Mouse (Mus musculus) midbrain, embryonic 14.5 days (tissue): ENCODE measurements around the gene Acoxl. TPM values are rescaled to one million over a fixed set of nuclear protein-coding genes. Genes with fewer than 3 reads are reported as not detected.

Experiments used
- ATAC-seq: fragments of 200-750 bp; cut with Nextera tagmentation; 2 replicates; pipeline ENCODE4 v1.8.0; 2017; ENCODE audit warnings: moderate number of reproducible peaks, moderate library complexity; ENCODE audit not compliant: low FRiP score, low TSS enrichment
- DNase-seq: peaks from one replicate; pipeline ENCODE4 v3.0.0-alpha.2; 2015
- H3K27ac ChIP-seq: fragments of 300-500 bp; sonication (generic); replicated peaks from 2 replicates; pipeline ENCODE4 v1.5.1; 2014; ENCODE audit warnings: mild to moderate bottlenecking, low read depth, low read length, moderate library complexity
- H3K27me3 ChIP-seq: fragments of 300-500 bp; sonication (generic); 2 replicates; pipeline ENCODE4 v1.6.1; 2014; ENCODE audit warnings: low read length, control low read depth, mixed read lengths; ENCODE audit not compliant: control insufficient read depth, insufficient read depth
- H3K36me3 ChIP-seq: fragments of 300-500 bp; sonication (generic); 2 replicates; pipeline ENCODE4 v1.6.1; 2014; ENCODE audit warnings: low read length, control low read depth; ENCODE audit not compliant: control insufficient read depth, insufficient read depth
- H3K4me1 ChIP-seq: fragments of 300-500 bp; sonication (generic); 2 replicates; pipeline ENCODE4 v1.6.1; 2014; ENCODE audit warnings: mild to moderate bottlenecking, antibody characterized with exemption, low read length, control low read depth; ENCODE audit not compliant: control insufficient read depth, insufficient read depth
- H3K4me2 ChIP-seq: fragments of 300-500 bp; sonication (generic); 2 replicates; pipeline ENCODE4 v1.6.1; 2014; ENCODE audit warnings: mild to moderate bottlenecking, low read length, moderate library complexity
- H3K4me3 ChIP-seq: fragments of 300-500 bp; sonication (generic); replicated peaks from 2 replicates; pipeline ENCODE4 v1.5.1; 2014; ENCODE audit warnings: low read depth, low read length
- H3K9ac ChIP-seq: fragments of 300-500 bp; sonication (generic); replicated peaks from 2 replicates; pipeline ENCODE4 v1.6.1; 2014; ENCODE audit warnings: mild to moderate bottlenecking, low read length, moderate library complexity
- H3K9me3 ChIP-seq: fragments of 300-500 bp; sonication (generic); 2 replicates; pipeline ENCODE4 v1.6.1; 2016; ENCODE audit warnings: low read length, control low read depth, mixed read lengths; ENCODE audit not compliant: control insufficient read depth
- WGBS: fragments of 180-500 bp; shearing (Covaris S2); extraction: QIAGEN DNeasy Blood & Tissue Kit; methylation state at CpG from one replicate; pipeline ENCODE4 v1.1.7; 2014; 5-methylcytosine and 5-hydroxymethylcytosine counted together
- polyA plus RNA-seq: library from polyadenylated mRNA; unstranded; fragments of >200 nt; fragmentation: Nextera tagmentation; extraction: Ambion mirVana; gene quantifications from 2 replicates; pipeline ENCODE4 v1.2.1, GENCODE M21; 2014

Acoxl gene
- polyA plus RNA-seq, 1 experiment from 2014 or later: 0.24 TPM

GRCm38 (mm10) chr2:127908881-127909280 lies 70.2 kb downstream of the Acoxl start:
- H3K4me3 ChIP-seq: no peak overlapping the region
- DNase-seq (no peak), ATAC-seq (no peak)
- H3K27me3 ChIP-seq: no peaks in the 10 kb centered on the region
- H3K36me3 ChIP-seq: no peaks in the 10 kb centered on the region
- WGBS: 50% methylated on average over 7 of the region's 7 CpGs
- H3K4me2 ChIP-seq: no peak overlapping the region
- H3K4me1 ChIP-seq: no peaks in the 10 kb centered on the region
- H3K9ac ChIP-seq: no peak overlapping the region
- H3K9me3 ChIP-seq: no peaks in the 10 kb centered on the region
- no peak overlapping the region for H3K27ac ChIP-seq

GRCm38 (mm10) chr2:127909790-127910189 lies 71.1 kb downstream of the Acoxl start:
- WGBS: 85% methylated on average over 4 of the region's 4 CpGs
- H3K27ac ChIP-seq: no peak overlapping the region
- ATAC-seq: no peak

DNA sequence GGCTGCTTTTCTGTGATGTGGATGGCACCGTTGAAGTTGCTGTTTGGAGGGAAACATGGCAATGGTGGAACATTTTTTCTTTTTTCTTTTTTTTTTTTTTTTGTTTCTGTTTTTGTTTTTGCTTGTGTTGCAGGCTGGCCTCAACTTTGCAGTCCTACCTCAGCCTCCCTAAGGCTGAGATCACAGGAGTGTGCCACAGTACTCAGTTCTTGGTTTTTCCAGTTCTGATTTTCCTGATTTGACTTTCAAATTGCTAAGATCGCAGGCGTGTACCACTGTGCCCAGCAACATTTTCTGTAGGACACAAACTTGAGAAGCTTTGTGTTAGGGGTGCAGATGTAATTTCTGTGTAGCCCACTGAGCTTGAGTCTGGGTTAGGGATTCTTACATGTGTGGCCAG lies 72.9 kb downstream of the Acoxl start:
- no peak for DNase-seq

More at GRCm38 (mm10) chr2:127909790-127910189, 71.1 kb downstream of the Acoxl start:
- H3K4me1 ChIP-seq: no peaks in the 10 kb centered on the region
- DNase-seq: no peak
- no peaks in the 10 kb centered on the region for H3K36me3 ChIP-seq
- H3K9ac ChIP-seq: no peak overlapping the region
- H3K27me3 ChIP-seq: no peaks in the 10 kb centered on the region
- H3K4me2 ChIP-seq: no peak overlapping the region
- H3K4me3 ChIP-seq: no peak overlapping the region
- H3K9me3 ChIP-seq: no peaks in the 10 kb centered on the region

GRCm38 (mm10) chr2:127914047-127914446 lies 75.4 kb downstream of the Acoxl start:
- H3K27ac ChIP-seq: no peak overlapping the region
- H3K9me3 ChIP-seq: no peaks in the 10 kb centered on the region
- DNase-seq: no peak
- ATAC-seq: no peak
- H3K27me3 ChIP-seq: no peaks in the 10 kb centered on the region
- H3K36me3 ChIP-seq: no peaks in the 10 kb centered on the region
- H3K4me3 ChIP-seq: no peak overlapping the region
- no peak overlapping the region for H3K9ac ChIP-seq
- no peak overlapping the region for H3K4me2 ChIP-seq
- WGBS: 88% methylated on average over 5 of the region's 5 CpGs
- no peaks in the 10 kb centered on the region for H3K4me1 ChIP-seq

More for the DNA sequence above, 72.9 kb downstream of the Acoxl start:
- no peak overlapping the region for H3K9ac ChIP-seq
- H3K4me3 ChIP-seq: no peak overlapping the region
- no peaks in the 10 kb centered on the region for H3K4me1 ChIP-seq
- H3K9me3 ChIP-seq: no peaks in the 10 kb centered on the region
- 92% methylated on average over 3 of the region's 3 CpGs for WGBS
- H3K4me2 ChIP-seq: no peak overlapping the region
- H3K27me3 ChIP-seq: no peaks in the 10 kb centered on the region
- no peak overlapping the region for H3K27ac ChIP-seq
- ATAC-seq: no peak
- no peaks in the 10 kb centered on the region for H3K36me3 ChIP-seq

- no peak for DNase-seq
Measured at GRCm38 (mm10) chr2:127916804-127917410, 78.2 kb downstream of the Acoxl start.

DNA sequence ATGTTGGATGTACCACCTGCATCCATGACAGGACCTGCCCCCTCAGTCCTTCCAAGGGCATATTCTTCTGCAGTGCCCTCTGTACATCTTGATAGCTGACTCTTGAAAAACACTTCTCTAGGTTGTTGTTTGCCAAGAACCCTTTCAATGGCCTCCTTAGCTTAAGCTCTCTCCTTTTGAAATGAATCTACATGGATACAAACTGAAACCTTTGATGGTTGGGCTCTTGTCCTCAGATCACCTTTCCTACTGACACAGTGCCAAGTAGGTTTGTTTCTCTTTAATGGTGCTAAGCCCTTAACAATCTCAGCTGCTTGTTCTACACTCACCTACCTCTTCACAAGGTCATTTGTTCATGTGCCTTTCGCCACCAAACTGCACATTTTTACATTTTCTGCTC lies 81.1 kb downstream of the Acoxl start:
- no peak overlapping the region for H3K27ac ChIP-seq
- H3K36me3 ChIP-seq: no peaks in the 10 kb centered on the region
- H3K9me3 ChIP-seq: no peaks in the 10 kb centered on the region
- no peak for DNase-seq
- no peak overlapping the region for H3K4me3 ChIP-seq
- no peak overlapping the region for H3K4me2 ChIP-seq
- 77% methylated on average over 1 of the region's 1 CpGs for WGBS
- no peaks in the 10 kb centered on the region for H3K27me3 ChIP-seq
- H3K4me1 ChIP-seq: no peaks in the 10 kb centered on the region
- no peak for ATAC-seq
- H3K9ac ChIP-seq: no peak overlapping the region

More at GRCm38 (mm10) chr2:127916804-127917410, 78.2 kb downstream of the Acoxl start:
- no peak overlapping the region for H3K4me3 ChIP-seq
- H3K36me3 ChIP-seq: no peaks in the 10 kb centered on the region
- WGBS: 75% methylated on average over 7 of the region's 7 CpGs
- no peak overlapping the region for H3K27ac ChIP-seq
- no peaks in the 10 kb centered on the region for H3K4me1 ChIP-seq
- H3K9me3 ChIP-seq: no peaks in the 10 kb centered on the region
- H3K4me2 ChIP-seq: no peak overlapping the region
- ATAC-seq: no peak
- no peak overlapping the region for H3K9ac ChIP-seq
- H3K27me3 ChIP-seq: no peaks in the 10 kb centered on the region

DNA sequence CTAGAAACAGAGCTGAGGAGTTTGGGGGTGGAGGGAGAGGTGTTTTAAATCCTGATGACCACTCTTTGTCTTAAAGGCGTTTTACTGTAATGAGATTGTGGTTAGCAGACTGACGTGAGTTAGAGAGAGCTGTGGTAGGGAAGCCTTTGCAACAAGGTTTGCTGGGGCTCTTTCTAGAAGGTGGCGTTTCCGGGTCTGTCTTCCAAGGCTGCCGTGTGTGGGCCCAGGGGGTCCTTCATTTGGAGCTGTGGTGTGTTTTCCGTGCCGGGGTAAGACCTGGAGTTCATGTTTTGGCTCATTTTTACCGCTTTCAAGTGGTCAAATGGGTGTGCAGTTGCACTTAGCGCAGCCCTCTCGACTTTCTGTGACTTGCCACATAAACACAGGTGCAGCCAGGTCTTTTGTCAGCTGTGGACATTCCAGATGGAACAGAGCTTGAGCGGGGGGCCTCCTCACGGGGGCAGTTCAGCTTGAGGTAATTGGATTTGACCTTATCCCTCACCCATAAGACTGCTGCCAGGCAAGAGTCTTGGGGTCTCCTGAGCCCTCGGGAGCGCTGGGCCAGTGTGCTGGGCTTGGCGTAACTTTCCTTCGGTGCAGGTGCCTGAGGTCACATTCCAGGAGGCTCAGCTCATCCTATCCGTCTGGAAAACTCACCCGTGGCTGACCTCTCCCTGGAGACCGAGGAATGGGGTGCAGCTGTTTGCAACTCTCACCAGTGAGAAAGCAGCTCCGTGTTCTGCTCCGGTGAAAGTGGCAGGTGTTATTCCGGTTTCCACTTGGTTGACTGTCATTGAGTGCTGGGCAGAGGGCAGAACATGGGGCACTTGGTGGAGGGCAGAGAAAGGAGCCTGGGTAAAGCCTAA lies 83.6 kb downstream of the Acoxl start:
- no peak for ATAC-seq
- DNase-seq: no peak
- Histone ChIP-seq H3K4me2 (no peak overlapping the region), H3K9ac (no peak overlapping the region), H3K27me3 (no peaks in the 10 kb centered on the region), H3K4me3 (no peak overlapping the region), H3K4me1 (0 out of 2 replicates have a peak, but pooled peaks cover 5% of the 10 kb centered on the region), H3K9me3 (no peaks in the 10 kb centered on the region), H3K27ac (no peak overlapping the region), H3K36me3 (no peaks in the 10 kb centered on the region)
- 67% methylated on average over 22 of the region's 22 CpGs for WGBS

DNA sequence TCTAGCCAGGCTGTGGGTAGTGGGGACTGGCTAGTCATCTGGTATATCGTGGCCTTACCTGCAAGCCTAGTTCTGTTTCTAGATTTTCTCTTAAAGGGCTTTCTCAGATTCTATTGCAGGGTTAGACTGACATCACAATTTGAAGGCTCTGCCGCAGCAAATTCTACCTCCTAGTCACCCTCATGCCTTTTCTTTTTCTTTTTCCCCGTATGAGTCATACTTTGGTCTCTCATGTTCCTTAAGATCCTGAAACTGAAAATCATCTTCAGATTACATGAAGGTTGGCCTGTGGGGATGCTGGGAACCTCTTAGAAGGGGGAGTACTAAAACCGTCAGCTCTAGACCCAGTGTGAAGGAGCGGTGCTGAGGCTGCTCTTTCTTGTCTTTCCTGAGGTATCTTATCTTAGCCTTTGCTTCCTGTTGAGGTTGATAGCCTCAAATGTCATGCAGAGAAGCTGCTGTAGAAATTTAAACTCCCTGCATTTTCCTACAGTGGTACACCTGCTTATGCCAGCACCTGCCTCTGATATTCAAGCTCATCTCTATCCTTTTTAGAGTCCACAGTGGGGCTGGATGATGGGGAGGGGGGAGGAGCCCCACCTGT lies 84.5 kb downstream of the Acoxl start:
- H3K27me3 ChIP-seq: no peaks in the 10 kb centered on the region
- no peak overlapping the region for H3K4me3 ChIP-seq
- no peak overlapping the region for H3K27ac ChIP-seq
- H3K9ac ChIP-seq: no peak overlapping the region
- H3K4me1 ChIP-seq: 0 out of 2 replicates have a peak, but pooled peaks cover 5% of the 10 kb centered on the region
- no peaks in the 10 kb centered on the region for H3K9me3 ChIP-seq
- H3K4me2 ChIP-seq: no peak overlapping the region
- DNase-seq (no peak), ATAC-seq (no peak)
- H3K36me3 ChIP-seq: no peaks in the 10 kb centered on the region
- 94% methylated on average over 5 of the region's 5 CpGs for WGBS
